Mouse (Mus musculus): Measurements from ENCODE around the gene Srl.

- peak; percentile 85 for TF ChIP-seq CTCF (IDR thresholded peaks at IDR 0.05; ENCODE audit: insufficient read depth, low read depth, low read length)
- TF ChIP-seq POLR2A (IDR thresholded peaks at IDR 0.05; ENCODE audit: insufficient read depth, low read depth, low read length) = 0 out of 2 replicates have a peak, but pooled peaks have one; percentile 26
These were observed 66.5 kb downstream of the Srl start for GRCm38 (mm10) chr16:4474882-4475803.
